Comparison of ENCODE assay signal across 9 mouse cellular contexts in the genomic region with DNA sequence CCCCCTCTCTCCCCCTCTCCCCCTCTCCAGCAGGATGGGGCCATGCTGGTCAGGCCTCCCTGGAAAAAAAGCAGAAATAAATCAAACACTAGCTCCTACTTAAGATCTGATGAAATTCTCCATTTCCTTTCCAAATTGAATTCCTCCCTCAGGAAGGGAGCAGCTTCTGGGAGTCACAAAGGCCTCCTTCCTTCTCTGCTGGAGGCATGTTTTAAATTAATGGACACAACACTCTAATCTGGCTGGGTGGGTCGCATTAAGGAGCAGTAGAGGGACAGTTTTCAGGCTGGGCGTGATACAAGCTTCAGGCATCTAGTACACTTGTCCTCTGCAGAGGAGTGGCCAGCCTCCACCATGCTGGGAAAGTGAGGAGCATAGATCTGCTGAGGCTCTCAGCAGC.
DNase-seq lines count a peak whose midpoint lies in the region; ATAC-seq and TF ChIP-seq lines count a peak whose summit lies in the region.
"Had no signal": no experiment of that assay in that cellular context is flagged by ENCODE, and none has a peak within 500 bp of the region (broad histone marks: within the 10 kb centered on the region; RNA-seq: fewer than 3 reads in every experiment).

No protein-coding gene starts in this region.

- H3K4me2 ChIP-seq in hindbrain, embryonic 13.5 days, result no peak overlapping the region
- no peak overlapping the region for H3K4me2 ChIP-seq in hindbrain, embryonic 12.5 days (replicated peaks)
- no peak overlapping the region for H3K4me2 ChIP-seq in embryonic facial prominence, embryonic 14.5 days (ENCODE audit: low read depth, low read length)
- H3K4me2 ChIP-seq in kidney, embryonic 14.5 days (replicated peaks; ENCODE audit: low read depth, low read length), result no peak overlapping the region
- H3K4me2 ChIP-seq in lung, postnatal 0 days (replicated peaks; ENCODE audit: low read depth, low read length), result no peak overlapping the region
- H3K4me2 ChIP-seq in liver, postnatal 0 days (ENCODE audit: low read depth, low read length), result no peak overlapping the region

- peak; percentile 31; the same call in 1 of the 2 replicates for TF ChIP-seq EP300 in lung, postnatal 0 days (IDR thresholded peaks at IDR 0.05)
- TF ChIP-seq EP300 in liver, postnatal 0 days (IDR thresholded peaks at IDR 0.05; ENCODE audit: low read depth), result no peak

- no peak overlapping the region for H3K4me3 ChIP-seq in hindbrain, embryonic 13.5 days
- H3K4me3 ChIP-seq in hindbrain, embryonic 12.5 days, result no peak overlapping the region
- H3K4me3 ChIP-seq in embryonic facial prominence, embryonic 14.5 days (ENCODE audit: low read depth, low read length), result no peak overlapping the region
- H3K4me3 ChIP-seq in kidney, embryonic 14.5 days (ENCODE audit: low read length), result no peak overlapping the region
- H3K4me3 ChIP-seq in lung, postnatal 0 days (ENCODE audit: low read depth, low read length), result no peak overlapping the region
- H3K4me3 ChIP-seq in liver, postnatal 0 days (ENCODE audit: low read depth, low read length), result no peak overlapping the region
- H3K4me3 ChIP-seq: layer of hippocampus, adult 2 months had no signal

- no peaks in the 10 kb centered on the region for H3K36me3 ChIP-seq in hindbrain, embryonic 13.5 days
- H3K36me3 ChIP-seq in hindbrain, embryonic 12.5 days, result no peaks in the 10 kb centered on the region
- no peaks in the 10 kb centered on the region for H3K36me3 ChIP-seq in embryonic facial prominence, embryonic 14.5 days (ENCODE audit: control insufficient read depth, insufficient read depth, low read length)
- H3K36me3 ChIP-seq in kidney, embryonic 14.5 days (ENCODE audit: control insufficient read depth, insufficient read depth, low read length), result no peaks in the 10 kb centered on the region
- no peaks in the 10 kb centered on the region for H3K36me3 ChIP-seq in lung, postnatal 0 days (ENCODE audit: insufficient read depth, low read length)
- H3K36me3 ChIP-seq in liver, postnatal 0 days (replicated peaks; ENCODE audit: insufficient read depth, low read length), result no peaks in the 10 kb centered on the region

- no peak overlapping the region for H3K9ac ChIP-seq in hindbrain, embryonic 13.5 days
- no peak overlapping the region for H3K9ac ChIP-seq in hindbrain, embryonic 12.5 days
- H3K9ac ChIP-seq in embryonic facial prominence, embryonic 14.5 days (ENCODE audit: low read depth, low read length), result no peak overlapping the region
- no peak overlapping the region for H3K9ac ChIP-seq in kidney, embryonic 14.5 days (ENCODE audit: low read depth, low read length)
- H3K9ac ChIP-seq in lung, postnatal 0 days (replicated peaks; ENCODE audit: low read depth), result no peak overlapping the region
- H3K9ac ChIP-seq in liver, postnatal 0 days (replicated peaks), result no peak overlapping the region
- H3K9ac ChIP-seq: liver, embryonic 14.5 days had no signal

- 59% methylated on average over 2 of the region's 2 CpGs for WGBS in hindbrain, embryonic 13.5 days
- WGBS in hindbrain, embryonic 12.5 days, result 35% methylated on average over 2 of the region's 2 CpGs
- 32% methylated on average over 2 of the region's 2 CpGs for WGBS in embryonic facial prominence, embryonic 14.5 days
- WGBS in kidney, embryonic 14.5 days, result 23% methylated on average over 2 of the region's 2 CpGs
- WGBS in lung, postnatal 0 days, result 9% methylated on average over 2 of the region's 2 CpGs
- WGBS in liver, postnatal 0 days (ENCODE audit: insufficient replicate concordance), result 68% methylated on average over 2 of the region's 2 CpGs

- peak; percentile 18 for DNase-seq in embryonic facial prominence, embryonic 14.5 days (ENCODE audit: low spot score)
- DNase-seq in lung, postnatal 0 days (ENCODE audit: low spot score), result peak; percentile 88
- no peak for DNase-seq in layer of hippocampus, postnatal 10 days (ENCODE audit: low spot score in 2 of 2)
- DNase-seq in liver, postnatal 0 days, result no peak

- H3K9me3 ChIP-seq in hindbrain, embryonic 13.5 days, result no peaks in the 10 kb centered on the region
- H3K9me3 ChIP-seq in hindbrain, embryonic 12.5 days (replicated peaks), result no peaks in the 10 kb centered on the region
- no peaks in the 10 kb centered on the region for H3K9me3 ChIP-seq in embryonic facial prominence, embryonic 14.5 days (ENCODE audit: control insufficient read depth, low read length)
- H3K9me3 ChIP-seq in kidney, embryonic 14.5 days (ENCODE audit: control insufficient read depth, low read length), result 0 out of 2 replicates have a peak, but pooled peaks cover 3% of the 10 kb centered on the region
- no peaks in the 10 kb centered on the region for H3K9me3 ChIP-seq in lung, postnatal 0 days (ENCODE audit: low read length)
- H3K9me3 ChIP-seq in liver, postnatal 0 days (ENCODE audit: low read length), result no peaks in the 10 kb centered on the region

- no peak for ATAC-seq in hindbrain, embryonic 13.5 days (ENCODE audit: low FRiP score)
- no peak for ATAC-seq in hindbrain, embryonic 12.5 days (ENCODE audit: low FRiP score)
- ATAC-seq in embryonic facial prominence, embryonic 14.5 days (ENCODE audit: low read depth), result no peak
- peak; percentile 73 for ATAC-seq in kidney, embryonic 14.5 days (ENCODE audit: low FRiP score, low TSS enrichment)
- peak; percentile 67 for ATAC-seq in lung, postnatal 0 days
- ATAC-seq in liver, postnatal 0 days, result no peak

- 0 out of 2 replicates have a peak overlapping the region, but pooled peaks have one; percentile 30 for H3K27ac ChIP-seq in hindbrain, embryonic 13.5 days
- H3K27ac ChIP-seq in hindbrain, embryonic 12.5 days, result no peak overlapping the region
- H3K27ac ChIP-seq in embryonic facial prominence, embryonic 14.5 days (replicated peaks; ENCODE audit: low read depth, low read length), result no peak overlapping the region; the same call in 1 of the 2 replicates
- H3K27ac ChIP-seq in kidney, embryonic 14.5 days (ENCODE audit: low read depth, low read length), result peak overlapping the region; percentile 69; the same call in 1 of the 2 replicates
- peak overlapping the region; percentile 74 for H3K27ac ChIP-seq in lung, postnatal 0 days (ENCODE audit: low read length)
- no peak overlapping the region for H3K27ac ChIP-seq in liver, postnatal 0 days (ENCODE audit: low read depth)
- H3K27ac ChIP-seq: layer of hippocampus, adult 2 months; liver, embryonic 14.5 days had no signal

- no peaks in the 10 kb centered on the region for H3K27me3 ChIP-seq in hindbrain, embryonic 13.5 days
- no peaks in the 10 kb centered on the region for H3K27me3 ChIP-seq in hindbrain, embryonic 12.5 days
- H3K27me3 ChIP-seq in embryonic facial prominence, embryonic 14.5 days (replicated peaks; ENCODE audit: control insufficient read depth, insufficient read depth, low read length), result no peaks in the 10 kb centered on the region
- H3K27me3 ChIP-seq in kidney, embryonic 14.5 days (ENCODE audit: control insufficient read depth, insufficient read depth, low read length), result no peaks in the 10 kb centered on the region
- no peaks in the 10 kb centered on the region for H3K27me3 ChIP-seq in lung, postnatal 0 days (replicated peaks; ENCODE audit: insufficient read depth, low read length)
- no peaks in the 10 kb centered on the region for H3K27me3 ChIP-seq in liver, postnatal 0 days (ENCODE audit: insufficient read depth, low read length)

- TF ChIP-seq CTCF in lung, postnatal 0 days (IDR thresholded peaks at IDR 0.05), result no peak
- TF ChIP-seq CTCF in liver, postnatal 0 days (IDR thresholded peaks at IDR 0.05; ENCODE audit: low read depth), result no peak

- 0 out of 2 replicates have a peak, but pooled peaks cover 8% of the 10 kb centered on the region for H3K4me1 ChIP-seq in hindbrain, embryonic 13.5 days (replicated peaks)
- peaks cover 7% of the 10 kb centered on the region for H3K4me1 ChIP-seq in hindbrain, embryonic 12.5 days
- H3K4me1 ChIP-seq in embryonic facial prominence, embryonic 14.5 days (ENCODE audit: control insufficient read depth, insufficient read depth, low read length), result peaks cover 10% of the 10 kb centered on the region
- peaks cover 10% of the 10 kb centered on the region; the same call in 1 of the 2 replicates for H3K4me1 ChIP-seq in kidney, embryonic 14.5 days (ENCODE audit: control insufficient read depth, insufficient read depth, low read length)
- H3K4me1 ChIP-seq in lung, postnatal 0 days (ENCODE audit: insufficient read depth, low read depth, low read length), result no peaks in the 10 kb centered on the region
- peaks cover 14% of the 10 kb centered on the region for H3K4me1 ChIP-seq in liver, postnatal 0 days (ENCODE audit: insufficient read depth)

Comparison
In these comparisons a context has a peak if more than half of its experiments do, and no peak if none do; other contexts are left out.
1. H3K27ac ChIP-seq: peak in hindbrain, embryonic 13.5 days (single experiment), kidney, embryonic 14.5 days (single experiment) and lung, postnatal 0 days (single experiment); none in hindbrain, embryonic 12.5 days (single experiment), embryonic facial prominence, embryonic 14.5 days (single experiment) and liver, postnatal 0 days (single experiment).
2. ATAC-seq: peak in kidney, embryonic 14.5 days (single experiment) and lung, postnatal 0 days (single experiment); none in hindbrain, embryonic 13.5 days (single experiment), hindbrain, embryonic 12.5 days (single experiment), embryonic facial prominence, embryonic 14.5 days (single experiment) and liver, postnatal 0 days (single experiment).
3. DNase-seq: peak in embryonic facial prominence, embryonic 14.5 days (single experiment) and lung, postnatal 0 days (single experiment); none in layer of hippocampus, postnatal 10 days (0 of 2) and liver, postnatal 0 days (single experiment).